Mouse (Mus musculus) adrenal gland, adult 18-20 months (tissue): ENCODE results near the gene Olfr62. TPM values are rescaled to one million over a fixed set of nuclear protein-coding genes. Genes with fewer than 3 reads are reported as not detected.

Experiments used
- DNase-seq, 2 experiments: peaks; one replicate each; pipeline ENCODE4 v3.0.0; 2021 to 2022; ENCODE audit warnings: low spot score in 2 of 2
- long read RNA-seq, 2 experiments: library from polyadenylated mRNA; stranded (forward); transcript quantifications; one replicate each; pipeline ENCODE4 v2.0.0; 2021
- total RNA-seq, 2 experiments: library from RNA; stranded (reverse); gene quantifications; 1 replicate in 1 of 2; 2 replicates in 1 of 2; pipeline ENCODE4 v1.2.3; 2021

Gene Olfr62
- total RNA-seq = not detected
- long read RNA-seq, experiment 1 = 0 reads
- long read RNA-seq, experiment 2 = 0 reads

- DNase-seq = no peak
Measured at GRCm38 (mm10) chr4:118658652-118659051, at the start of gene Olfr62. TSS of gene Olfr62 (plus strand) at chr4:118658952.

GRCm38 (mm10) chr4:118609836-118610235, 48.9 kb upstream of the Olfr62 start:
- DNase-seq = no peak

- DNase-seq = peak; percentile 24 to 39
Measured at GRCm38 (mm10) chr4:118612619-118613018, 46.1 kb upstream of the Olfr62 start.

GRCm38 (mm10) chr4:118615412-118615811, 43.3 kb upstream of the Olfr62 start:
- no peak for DNase-seq

- peak; percentile 82 to 85 for DNase-seq
Measured at GRCm38 (mm10) chr4:118620279-118620966, 38.3 kb upstream of the Olfr62 start, which contains the start of the genes Cfap57 and Ebna1bp2. TSS of gene Cfap57 (minus strand) at chr4:118620777. TSS of gene Ebna1bp2 (plus strand) at chr4:118620799.

GRCm38 (mm10) chr4:118620967-118621320, 37.8 kb upstream of the Olfr62 start:
- DNase-seq = no peak

- DNase-seq = no peak
Measured at GRCm38 (mm10) chr4:118621781-118622180, 37.0 kb upstream of the Olfr62 start.

- no peak for DNase-seq
Measured at GRCm38 (mm10) chr4:118630261-118630660, 28.5 kb upstream of the Olfr62 start.

GRCm38 (mm10) chr4:118642346-118643190, 16.2 kb upstream of the Olfr62 start:
- DNase-seq = no peak

- peak; percentile 42 to 46 for DNase-seq
Measured at GRCm38 (mm10) chr4:118645234-118645633, 13.5 kb upstream of the Olfr62 start.

GRCm38 (mm10) chr4:118687086-118687485, 28.3 kb downstream of the Olfr62 start:
- no peak for DNase-seq

GRCm38 (mm10) chr4:118692412-118692973, 33.7 kb downstream of the Olfr62 start, which contains the start of gene Olfr1342:
TSS of gene Olfr1342 (minus strand) at chr4:118692756.
- DNase-seq = no peak

- no peak for DNase-seq
Measured at GRCm38 (mm10) chr4:118693812-118694211, 35.1 kb downstream of the Olfr62 start.

- DNase-seq = no peak
Measured at GRCm38 (mm10) chr4:118703223-118703622, 44.5 kb downstream of the Olfr62 start, which contains the start of gene Olfr1341. TSS of gene Olfr1341 (plus strand) at chr4:118703523.

GRCm38 (mm10) chr4:118708086-118708485, 49.3 kb downstream of the Olfr62 start:
- no peak for DNase-seq

GRCm38 (mm10) chr4:118711656-118712055, 52.9 kb downstream of the Olfr62 start:
- DNase-seq = no peak

Other genes starting within 250 kb of the Olfr62 start
- 10 to 100 TPM; 13.9 to 19.2 TPM for gene Szt2, start 249.7 kb upstream of the Olfr62 start, total RNA-seq
- 10 to 100 TPM; 62.3 to 68.5 TPM for gene Med8, start 249.6 kb upstream of the Olfr62 start, total RNA-seq
- gene Elovl1, start 230.9 kb upstream of the Olfr62 start, total RNA-seq = 10 to 100 TPM; 61.2 to 86.0 TPM
- 1 to 10 TPM; 1.6 to 2.9 TPM for gene Cdc20, start 221.6 kb upstream of the Olfr62 start, total RNA-seq
- gene Mpl, start 201.4 kb upstream of the Olfr62 start, total RNA-seq = under 1 TPM in 1 of 2 experiments, not detected in 1; 0.22 TPM
- gene Tie1, start 168.9 kb upstream of the Olfr62 start, total RNA-seq = 10 to 100 TPM; 36.1 to 41.7 TPM
- gene 2610528J11Rik, start 132.0 kb upstream of the Olfr62 start, total RNA-seq = not detected
- not detected for gene Tmem125, start 114.9 kb upstream of the Olfr62 start, total RNA-seq
- gene Cfap57, start 38.2 kb upstream of the Olfr62 start, total RNA-seq = not detected
- 10 to 100 TPM; 75.6 to 76.0 TPM for gene Ebna1bp2, start 38.2 kb upstream of the Olfr62 start, total RNA-seq
- not detected for gene Olfr1342, start 33.8 kb downstream of the Olfr62 start, total RNA-seq
- not detected for gene Olfr1341, start 44.6 kb downstream of the Olfr62 start, total RNA-seq
- gene Olfr1340, start 61.2 kb downstream of the Olfr62 start, total RNA-seq = not detected
- gene Olfr1339, start 73.2 kb downstream of the Olfr62 start, total RNA-seq = not detected
- gene Olfr1338, start 99.8 kb downstream of the Olfr62 start, total RNA-seq = not detected
- gene Olfr1337, start 123.6 kb downstream of the Olfr62 start, total RNA-seq = not detected
- not detected for gene Olfr1335, start 151.0 kb downstream of the Olfr62 start, total RNA-seq
- not detected for gene Olfr1333, start 177.3 kb downstream of the Olfr62 start, total RNA-seq
- gene Olfr1331, start 205.7 kb downstream of the Olfr62 start, total RNA-seq = not detected
- gene Olfr1330, start 229.6 kb downstream of the Olfr62 start, total RNA-seq = not detected